Mouse (Mus musculus) spleen, adult 2 months (tissue): Measurements from ENCODE around the gene Gp9.

ENCODE experiments used
- CTCF ChIP-seq: fragments of 200-500 bp; IDR thresholded peaks from 2 replicates; pipeline ENCODE4 v1.5.1; 2011; ENCODE audit warnings: mild to moderate bottlenecking, inconsistent platforms; ENCODE audit not compliant: insufficient read depth, insufficient read length, insufficient replicate concordance; ENCODE audit errors: extremely low read depth
- POLR2A ChIP-seq: fragments of 200-500 bp; IDR thresholded peaks from 2 replicates; pipeline ENCODE4 v1.6.1; 2011; ENCODE audit warnings: low read depth, low read length, inconsistent platforms

- TF ChIP-seq CTCF = no peak
- TF ChIP-seq POLR2A = no peak
These were observed 21.7 kb downstream of the Gp9 start for GRCm38 (mm10) chr6:87799576-87799975.
